Mouse (Mus musculus) frontal cortex, postnatal 36 days (tissue): ENCODE data around the gene Iqcn.

Experiments
- DNase-seq, 2 experiments: peaks; one replicate each; pipeline ENCODE4 v3.0.0; 2022; ENCODE audit warnings: low spot score in 2 of 2

The Iqcn gene

GRCm38 (mm10) chr8:70754871-70755660 is 51.8 kb downstream of the Iqcn start:
- DNase-seq: peak; percentile 67 to 83

DNA sequence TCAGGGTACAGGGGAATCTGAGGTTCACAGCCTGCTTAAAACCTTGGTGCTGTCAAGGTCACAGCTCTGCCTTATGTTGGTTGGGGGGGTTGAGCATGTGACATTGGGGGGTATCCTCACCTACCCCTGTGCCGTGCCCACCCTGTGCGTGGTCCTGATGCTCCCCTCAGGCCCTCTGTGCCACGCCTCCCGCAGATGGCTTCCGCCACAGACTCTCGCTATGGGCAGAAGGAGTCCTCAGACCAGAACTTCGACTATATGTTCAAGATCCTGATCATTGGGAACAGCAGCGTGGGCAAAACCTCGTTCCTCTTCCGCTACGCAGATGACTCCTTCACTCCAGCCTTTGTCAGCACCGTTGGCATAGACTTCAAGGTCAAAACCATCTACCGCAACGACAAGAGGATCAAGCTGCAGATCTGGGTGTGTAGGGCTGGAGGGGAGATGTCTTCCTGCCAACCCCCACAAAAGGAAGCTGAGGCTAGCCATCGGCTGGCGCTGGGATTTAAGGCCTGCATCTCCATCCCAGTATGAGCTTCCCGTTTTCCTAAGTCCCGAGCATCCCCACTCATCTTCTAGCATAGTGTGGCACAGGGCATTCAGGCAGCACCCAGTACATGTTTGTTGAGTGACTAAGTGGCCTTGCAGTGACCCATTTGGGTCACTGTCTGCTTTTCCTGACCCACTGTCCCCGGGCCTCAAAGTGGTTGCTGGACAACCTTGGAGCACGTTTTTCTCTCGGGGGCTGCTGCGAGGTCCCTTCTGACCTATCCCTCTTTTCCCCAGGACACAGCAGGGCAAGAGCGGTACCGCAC is 52.6 kb downstream of the Iqcn start:
- DNase-seq: peak; percentile 11 to 14

GRCm38 (mm10) chr8:70756476-70757040 is 53.3 kb downstream of the Iqcn start:
- DNase-seq: peak in 1 of 2 experiments; percentile 5

GRCm38 (mm10) chr8:70757523-70758307 is 54.5 kb downstream of the Iqcn start:
- peak in 1 of 2 experiments; percentile 23 for DNase-seq

DNA sequence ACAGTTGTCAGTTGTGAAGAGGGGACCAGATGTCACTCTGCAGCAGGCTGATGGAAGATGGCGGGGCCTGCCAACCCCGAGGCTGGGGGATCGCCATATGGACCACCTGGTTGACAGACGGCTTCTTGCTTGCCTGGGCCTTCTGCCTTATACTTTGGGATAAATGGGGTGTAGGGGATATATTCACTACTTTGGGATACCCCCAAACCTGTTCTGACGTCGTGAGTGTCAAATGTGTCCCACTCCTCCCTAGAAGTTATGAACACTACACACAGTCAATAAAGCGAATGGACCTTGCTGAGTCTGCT is 55.0 kb downstream of the Iqcn start:
- peak in 1 of 2 experiments; percentile 4 for DNase-seq

DNA sequence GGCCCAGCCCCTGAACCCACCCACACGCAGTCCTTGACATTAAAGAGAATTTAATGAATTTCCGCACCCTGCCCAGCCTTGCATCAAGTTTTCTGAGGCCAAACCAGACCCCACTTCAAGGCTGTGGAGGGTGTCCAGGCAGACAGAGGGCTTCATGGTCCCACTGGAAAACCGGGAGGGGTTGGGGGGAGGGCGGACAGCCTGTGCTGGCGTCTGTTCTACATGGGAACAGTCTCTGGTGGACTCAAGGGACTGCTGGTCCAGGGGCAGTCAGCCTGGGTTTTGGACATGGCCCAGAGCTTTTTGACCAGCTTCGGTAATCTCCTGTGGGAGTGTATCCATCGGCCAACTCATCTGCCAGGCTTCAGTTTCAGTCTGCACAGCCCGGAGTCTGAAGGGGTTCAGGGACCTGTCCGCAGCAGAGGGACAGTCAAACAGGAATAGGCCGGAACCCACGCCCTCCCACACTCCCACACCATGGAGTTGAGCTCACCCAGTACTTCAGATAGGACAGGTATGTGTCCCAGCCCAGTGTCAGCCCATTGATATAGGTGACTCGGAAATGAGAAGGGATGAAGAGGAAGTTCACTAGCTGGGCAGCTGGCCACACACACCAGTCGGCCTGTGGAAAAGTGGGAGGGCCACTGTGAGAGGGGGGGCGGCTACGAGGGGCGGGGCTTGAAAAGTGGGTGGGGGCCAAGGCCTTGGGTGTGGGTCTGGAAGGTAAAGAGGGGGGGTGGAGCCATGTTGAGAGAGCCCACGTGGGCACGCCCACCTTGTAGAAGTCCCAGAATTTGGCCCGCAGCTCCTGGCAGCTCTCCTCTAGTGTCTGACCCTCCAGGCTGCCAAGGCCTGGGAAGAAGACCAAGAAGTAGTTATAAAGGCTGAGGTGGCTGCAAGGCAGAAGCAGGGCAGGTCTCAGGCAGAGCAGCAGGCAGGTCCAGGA is 55.6 kb downstream of the Iqcn start:
- no peak for DNase-seq

GRCm38 (mm10) chr8:70760350-70760749 is 57.1 kb downstream of the Iqcn start:
- DNase-seq: no peak

DNA sequence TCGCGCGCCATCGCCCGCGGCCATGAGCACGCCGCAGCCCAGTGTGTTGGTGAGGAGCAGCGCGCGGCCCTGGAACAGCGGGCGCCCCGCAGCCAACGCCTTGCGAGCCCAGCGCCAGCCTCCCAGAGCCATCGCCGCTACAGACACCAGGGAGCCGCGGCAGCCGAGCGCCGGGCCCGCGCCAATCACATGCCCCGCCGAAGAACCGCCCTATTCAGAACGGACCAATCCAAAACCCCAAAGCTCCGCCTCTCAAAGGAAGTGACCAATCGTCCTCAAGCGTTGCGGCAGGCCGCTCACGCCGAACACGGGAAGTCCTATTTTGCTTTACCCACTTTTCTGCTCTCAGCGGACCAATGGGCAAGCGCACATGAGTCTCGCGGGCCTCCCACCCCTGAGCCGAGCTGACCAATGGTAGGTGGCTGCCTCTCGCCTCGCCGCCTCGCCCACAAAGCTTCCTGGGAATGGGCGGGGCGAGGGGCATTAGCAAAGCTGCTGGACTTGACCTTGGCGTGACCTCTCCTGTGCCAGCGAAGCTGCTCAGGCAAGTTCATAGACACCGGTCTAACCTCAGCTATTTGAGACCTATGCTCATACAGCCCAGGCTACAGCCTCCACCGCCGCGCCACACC is 57.6 kb downstream of the Iqcn start, which contains the start of gene Mpv17l2:
Gene Mpv17l2 (minus strand): TSS at position 172 of the 632 bp plus-strand sequence.
- peak; percentile 94 to 98 for DNase-seq

DNA sequence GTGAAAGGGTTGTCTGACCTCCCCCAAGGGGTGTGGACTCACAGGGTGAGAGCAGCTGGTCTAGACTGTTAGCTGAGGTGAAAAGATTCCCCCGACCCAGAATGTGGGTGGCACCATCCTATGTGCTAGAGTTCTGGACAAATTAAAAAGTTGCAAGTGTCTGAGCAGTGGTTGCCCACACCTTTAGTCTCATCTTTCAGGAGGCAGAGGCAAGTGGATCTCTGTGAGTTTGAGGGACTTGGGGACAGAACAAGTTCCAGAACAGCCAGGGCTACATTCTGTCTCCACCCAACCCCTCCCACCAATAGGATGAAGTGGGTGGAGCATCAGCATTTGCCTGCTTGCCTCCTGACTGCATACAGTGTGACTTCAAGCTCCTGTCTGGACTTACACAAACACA is 58.9 kb downstream of the Iqcn start:
- no peak for DNase-seq

GRCm38 (mm10) chr8:70763354-70763753 is 60.1 kb downstream of the Iqcn start:
- no peak for DNase-seq

- no peak for DNase-seq
These were observed 60.8 kb downstream of the Iqcn start for GRCm38 (mm10) chr8:70764026-70764425.

DNA sequence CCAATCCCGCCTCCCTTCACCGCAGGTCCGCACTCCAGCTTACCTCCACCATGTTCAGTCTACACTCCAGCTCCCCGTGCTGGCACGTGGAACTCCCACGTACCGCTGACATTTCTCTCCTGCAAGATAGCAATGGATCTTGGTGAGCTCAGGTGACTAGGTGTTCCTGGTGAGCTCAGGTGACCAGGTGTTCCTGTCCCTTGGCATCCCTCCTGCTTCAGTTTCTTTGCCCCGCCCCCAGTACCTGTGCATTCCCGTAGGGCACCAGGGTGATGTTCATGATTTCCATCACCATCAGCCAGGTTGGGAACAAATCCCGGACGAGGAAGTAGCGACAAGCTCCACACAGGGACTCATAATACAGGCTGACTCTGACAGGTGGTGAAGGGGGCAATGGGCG is 61.4 kb downstream of the Iqcn start:
- no peak for DNase-seq

GRCm38 (mm10) chr8:70765329-70765728 is 62.1 kb downstream of the Iqcn start:
- no peak for DNase-seq

- DNase-seq: no peak
These were observed 62.7 kb downstream of the Iqcn start for GRCm38 (mm10) chr8:70765838-70766570.

GRCm38 (mm10) chr8:70766571-70767440 is 63.5 kb downstream of the Iqcn start:
- DNase-seq: no peak
